12 mouse cellular contexts compared by ENCODE assay signal in genomic region chr10:43629857-43630256, GRCm38 (mm10).
"Had no signal": no experiment of that assay in that cellular context is flagged by ENCODE, and none has a peak within 500 bp of the region (broad histone marks: within the 10 kb centered on the region; RNA-seq: fewer than 3 reads in every experiment).

No protein-coding gene starts in this region.

- H3K4me2 ChIP-seq: hindbrain, embryonic 15.5 days; kidney, embryonic 15.5 days; limb, embryonic 12.5 days; midbrain, embryonic 11.5 days; midbrain, embryonic 15.5 days; neural tube, embryonic 12.5 days; stomach, embryonic 15.5 days had no signal

- H3K9me3 ChIP-seq: hindbrain, embryonic 15.5 days; midbrain, embryonic 15.5 days; neural tube, embryonic 12.5 days; stomach, embryonic 15.5 days had no signal

- H3K27me3 ChIP-seq: hindbrain, embryonic 15.5 days; kidney, embryonic 15.5 days; limb, embryonic 12.5 days; midbrain, embryonic 15.5 days; neural tube, embryonic 12.5 days; stomach, embryonic 15.5 days had no signal

- DNase-seq: thymus, adult 2 months; thymus, postnatal 25 days had no signal

- H3K4me1 ChIP-seq: stomach, embryonic 15.5 days had no signal

- ATAC-seq: intestine, embryonic 16.5 days; midbrain, embryonic 15.5 days had no signal

- H3K36me3 ChIP-seq: hindbrain, embryonic 15.5 days; kidney, embryonic 15.5 days; limb, embryonic 12.5 days; midbrain, embryonic 15.5 days; neural tube, embryonic 12.5 days; stomach, embryonic 15.5 days had no signal

- H3K9ac ChIP-seq: hindbrain, embryonic 15.5 days; kidney, embryonic 15.5 days; limb, embryonic 12.5 days; midbrain, embryonic 15.5 days; neural tube, embryonic 12.5 days; stomach, embryonic 15.5 days had no signal

- H3K27ac ChIP-seq: hindbrain, embryonic 15.5 days; kidney, embryonic 15.5 days; limb, embryonic 12.5 days; macrophage; midbrain, embryonic 15.5 days; neural tube, embryonic 12.5 days; stomach, embryonic 15.5 days had no signal

- H3K4me3 ChIP-seq: hindbrain, embryonic 15.5 days; kidney, embryonic 15.5 days; limb, embryonic 12.5 days; megakaryocyte, embryonic 14.5 days; midbrain, embryonic 15.5 days; neural tube, embryonic 12.5 days; stomach, embryonic 15.5 days had no signal
